Mouse (Mus musculus) kidney, adult 9 months (tissue): ENCODE data around the gene Pde1c.
A peak's percentile ranks its signal among the peaks of the same experiment; 100 is the strongest.

ENCODE experiments used
- DNase-seq: peaks from one replicate; pipeline ENCODE4 v3.0.0; 2022

Pde1c gene

DNA sequence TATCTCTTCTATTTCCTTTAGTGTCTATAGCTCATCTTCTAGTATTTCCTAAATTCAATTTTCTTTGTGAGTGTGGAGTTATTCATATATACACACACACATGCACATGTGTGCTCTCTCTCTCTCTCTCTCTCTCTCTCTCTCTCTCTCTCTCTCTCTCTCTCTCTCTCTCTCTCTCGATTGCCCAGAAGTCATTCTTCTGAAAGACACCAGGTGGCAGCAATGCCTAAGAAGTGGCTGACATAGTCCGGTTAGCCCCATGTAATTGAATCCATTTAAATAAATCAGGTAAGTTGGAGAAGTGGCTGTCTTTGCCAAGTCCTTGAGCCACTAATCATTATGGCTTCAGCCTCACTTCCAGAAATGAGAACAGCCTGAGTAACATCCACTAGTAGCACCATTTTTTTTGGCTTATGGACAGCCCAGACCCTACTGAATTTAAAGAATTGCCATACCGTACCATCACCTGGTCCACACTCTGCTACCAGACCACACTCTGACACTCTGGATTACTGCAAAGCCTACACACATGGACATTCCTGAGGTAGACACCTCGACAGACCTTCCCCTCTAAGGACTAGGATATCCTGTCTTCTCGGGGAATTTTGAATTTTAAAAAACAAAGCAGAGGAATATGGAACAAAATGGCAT, 502.1 kb downstream of the Pde1c start:
- peak; percentile 38 for DNase-seq

- DNase-seq = no peak
Measured at GRCm38 (mm10) chr6:56063736-56064135, 505.2 kb downstream of the Pde1c start.

GRCm38 (mm10) chr6:56049104-56049503, 519.8 kb downstream of the Pde1c start:
- DNase-seq = peak; percentile 26

DNA sequence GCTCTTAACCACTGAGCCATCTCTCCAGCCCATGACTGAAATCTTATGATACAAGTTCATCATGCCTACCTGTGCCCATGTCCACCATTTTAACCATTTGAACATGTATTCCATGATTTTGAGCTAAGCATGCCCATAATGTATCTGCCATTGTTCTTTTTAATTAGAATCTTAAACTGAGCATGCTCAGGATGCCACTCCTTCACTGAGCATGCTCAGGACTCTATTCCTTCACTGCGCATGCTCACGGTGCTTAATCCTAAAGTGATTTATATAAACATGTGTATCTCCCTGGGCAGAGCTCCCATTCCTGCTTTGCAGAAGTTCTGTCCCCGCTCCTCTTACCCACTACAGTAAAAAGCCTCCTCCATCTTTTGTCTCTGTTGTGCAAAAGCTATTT, 520.3 kb downstream of the Pde1c start:
- no peak for DNase-seq

DNA sequence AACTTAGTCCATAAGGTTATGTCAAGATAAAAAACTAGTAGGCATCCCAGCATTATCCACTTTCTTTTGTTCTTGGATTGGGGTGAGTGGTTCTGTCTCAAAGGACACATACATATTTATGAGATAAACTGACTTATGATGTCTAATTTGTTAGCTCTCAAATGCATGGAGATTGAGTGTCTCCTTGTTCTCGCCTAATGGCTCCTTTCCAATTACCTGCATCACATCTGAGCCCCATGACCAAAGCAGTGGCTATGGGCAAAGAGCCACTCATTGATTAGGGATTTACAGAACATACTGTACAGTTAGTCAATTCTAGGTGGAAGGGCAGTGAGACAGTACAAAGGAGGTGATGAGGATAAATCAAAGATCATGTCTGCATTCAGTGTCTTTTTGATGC, 524.2 kb downstream of the Pde1c start:
- DNase-seq = no peak

GRCm38 (mm10) chr6:56044270-56044669, 524.6 kb downstream of the Pde1c start:
- DNase-seq = no peak

DNA sequence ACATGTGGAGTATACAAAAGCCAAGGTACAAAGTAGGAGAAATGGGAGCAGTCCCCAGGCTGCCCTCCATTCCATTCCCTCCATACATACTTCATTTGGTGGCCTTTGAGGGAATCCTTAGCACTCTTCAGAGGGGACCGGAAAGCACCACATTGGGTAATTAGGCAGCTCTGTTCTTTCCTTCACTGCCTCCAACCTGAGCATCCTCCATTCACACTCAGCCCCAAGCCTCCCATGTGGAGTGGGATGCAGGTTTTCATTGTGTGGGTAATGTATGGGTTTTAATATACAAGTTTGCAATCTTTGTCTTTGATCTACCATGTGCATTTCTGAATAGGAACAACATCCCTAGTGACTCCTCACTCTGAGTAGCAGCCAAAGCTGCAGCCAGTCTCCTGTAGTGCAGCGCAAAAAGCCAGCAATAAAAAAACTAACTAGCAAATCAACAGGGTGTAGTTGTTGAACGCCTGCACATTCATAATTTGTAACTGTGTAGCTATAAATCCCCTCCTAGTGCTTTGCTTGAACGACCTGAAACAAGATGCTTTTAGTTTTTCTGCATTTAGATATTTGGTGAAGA, 529.3 kb downstream of the Pde1c start:
- no peak for DNase-seq

DNA sequence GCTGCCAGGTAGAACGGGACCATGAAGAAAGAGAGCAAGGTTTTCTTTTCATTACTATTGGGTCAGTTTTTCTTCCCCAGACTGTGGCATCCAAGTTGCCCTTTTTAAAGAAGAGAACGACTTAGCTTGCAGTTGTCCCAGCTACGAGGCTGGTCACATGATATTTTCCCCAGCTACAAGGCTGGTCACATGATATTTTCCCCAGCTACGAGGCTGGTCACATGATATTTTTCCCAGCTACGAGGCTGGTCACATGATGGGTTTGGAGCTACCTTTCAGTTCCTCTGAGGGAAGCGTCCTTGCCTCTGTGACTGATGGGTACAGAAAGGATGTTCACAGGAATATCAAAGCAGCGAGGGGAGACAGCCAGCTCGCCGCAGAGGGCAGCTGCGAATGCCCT, 533.8 kb downstream of the Pde1c start:
- DNase-seq = no peak

DNA sequence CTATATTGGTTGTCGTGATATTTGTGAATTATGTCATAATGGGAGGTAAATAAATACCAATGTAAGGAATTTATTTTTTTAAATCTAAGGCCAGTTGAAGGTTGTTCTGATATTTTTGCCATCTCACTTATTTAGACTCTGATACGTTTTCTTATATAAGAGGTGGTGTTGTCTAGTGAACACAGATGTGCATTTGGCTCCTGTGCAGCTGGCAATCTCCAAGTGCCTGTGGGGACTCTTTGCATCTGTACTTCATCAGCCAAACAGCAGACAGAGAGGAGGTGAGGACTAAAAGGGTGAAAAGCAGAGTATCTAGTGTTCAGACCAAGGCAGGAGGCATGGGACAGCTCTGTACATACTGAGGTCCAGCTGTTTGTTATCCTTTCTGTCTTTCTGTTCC, 536.7 kb downstream of the Pde1c start:
- no peak for DNase-seq

GRCm38 (mm10) chr6:56029986-56030385, 538.9 kb downstream of the Pde1c start:
- DNase-seq = no peak

DNA sequence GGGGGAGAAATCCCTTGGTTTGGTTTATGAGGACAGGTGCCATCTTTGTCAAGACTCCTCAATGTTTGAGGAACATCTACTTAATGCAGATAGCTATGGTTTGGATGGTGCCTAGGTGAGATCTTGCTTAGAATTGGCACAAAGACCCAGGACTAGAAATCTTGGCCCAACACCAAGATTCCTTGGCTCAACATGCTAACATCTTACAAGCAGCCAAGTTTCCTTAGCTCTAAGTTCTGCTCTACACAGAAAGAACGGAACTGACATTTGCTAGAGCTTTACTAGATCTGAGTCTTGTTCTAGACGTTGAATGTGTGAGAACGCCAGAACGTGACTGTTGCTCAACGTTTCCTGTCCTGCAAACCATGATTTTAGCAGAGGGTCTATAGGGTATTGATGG, 540.9 kb downstream of the Pde1c start:
- peak; percentile 1 for DNase-seq

- DNase-seq = no peak
Measured at GRCm38 (mm10) chr6:56027318-56027717, 541.6 kb downstream of the Pde1c start.

DNA sequence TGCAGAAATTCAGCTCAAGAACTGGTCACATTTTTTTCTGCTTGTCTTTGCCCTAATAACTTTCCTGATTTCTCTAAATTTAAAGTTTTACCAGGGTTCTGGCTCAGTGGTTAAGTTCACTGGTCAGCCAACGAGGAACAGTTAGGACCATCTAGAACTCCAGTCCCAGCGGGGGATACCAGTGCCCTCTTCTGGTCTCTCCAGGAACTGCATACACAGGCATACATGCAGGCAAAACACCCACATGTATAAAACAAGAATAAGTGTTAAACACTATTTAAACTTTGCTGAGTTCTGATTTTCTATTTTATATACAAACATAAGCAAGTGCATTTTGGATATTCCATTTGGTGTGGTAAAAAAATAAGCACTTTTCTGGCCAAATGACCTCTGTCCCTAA, 543.4 kb downstream of the Pde1c start:
- peak; percentile 7 for DNase-seq
